Mouse (Mus musculus) cortical plate, adult 2 months (tissue): Measurements from ENCODE around the gene Paqr9.

Experiments
- CTCF ChIP-seq: fragments of 200-500 bp; IDR thresholded peaks from 2 replicates; pipeline ENCODE4 v1.5.1; 2011; ENCODE audit warnings: mild to moderate bottlenecking, control low read depth, low read length; ENCODE audit not compliant: insufficient read depth; ENCODE audit errors: extremely low read depth
- POLR2A ChIP-seq: fragments of 200-500 bp; IDR thresholded peaks from 2 replicates; pipeline ENCODE4 v1.6.1; 2011; ENCODE audit warnings: mild to moderate bottlenecking, low read length, control low read depth; ENCODE audit not compliant: insufficient read depth; ENCODE audit errors: extremely low read depth

GRCm38 (mm10) chr9:95581021-95581757, 21.7 kb downstream of the Paqr9 start:
- TF ChIP-seq POLR2A, result no peak
- TF ChIP-seq CTCF, result no peak
